Mouse (Mus musculus) liver, embryonic 13.5 days (tissue): Measurements from ENCODE around the gene Ccdc7a. TPM values are rescaled to one million over a fixed set of nuclear protein-coding genes. Genes with fewer than 3 reads are reported as not detected.
"Not testable (repeated sequence)": the region's sequence is repeated elsewhere in the genome, so short reads cannot be mapped to it uniquely, and the experiment has no call there.

ENCODE experiments used
- ATAC-seq: fragments of 200-750 bp; cut with Nextera tagmentation; 2 replicates; pipeline ENCODE4 v1.8.0; 2017; ENCODE audit warnings: low read depth, mild to moderate bottlenecking, moderate number of reproducible peaks, moderate library complexity
- DNase-seq: peaks from one replicate; pipeline ENCODE4 v3.0.0; 2022
- H3K27ac ChIP-seq: fragments of 300-500 bp; sonication (generic); 2 replicates; pipeline ENCODE4 v1.5.1; 2015; ENCODE audit warnings: moderate library complexity, mild to moderate bottlenecking, inconsistent platforms
- H3K27me3 ChIP-seq: fragments of 300-500 bp; sonication (generic); 2 replicates; pipeline ENCODE4 v1.6.1; 2015; ENCODE audit warnings: mild to moderate bottlenecking, inconsistent platforms
- H3K36me3 ChIP-seq: fragments of 300-500 bp; sonication (generic); 2 replicates; pipeline ENCODE4 v1.6.1; 2015; ENCODE audit warnings: mild to moderate bottlenecking, inconsistent platforms
- H3K4me1 ChIP-seq: fragments of 300-500 bp; sonication (generic); replicated peaks from 2 replicates; pipeline ENCODE4 v1.6.1; 2015; ENCODE audit warnings: inconsistent platforms
- H3K4me2 ChIP-seq: fragments of 300-500 bp; sonication (generic); 2 replicates; pipeline ENCODE4 v1.6.1; 2015; ENCODE audit warnings: inconsistent platforms, mild to moderate bottlenecking, moderate library complexity
- H3K4me3 ChIP-seq: fragments of 300-500 bp; sonication (generic); replicated peaks from 2 replicates; pipeline ENCODE4 v1.5.1; 2015; ENCODE audit warnings: mild to moderate bottlenecking, inconsistent platforms
- H3K9ac ChIP-seq: fragments of 300-500 bp; sonication (generic); 2 replicates; pipeline ENCODE4 v1.6.1; 2015; ENCODE audit warnings: mild to moderate bottlenecking, inconsistent platforms
- H3K9me3 ChIP-seq: fragments of 300-500 bp; sonication (generic); replicated peaks from 2 replicates; pipeline ENCODE4 v1.6.1; 2016; ENCODE audit warnings: inconsistent platforms
- WGBS: fragments of 180-500 bp; shearing (Covaris S2); methylation state at CpG from one replicate; pipeline ENCODE4 v1.1.7; 2015; ENCODE audit not compliant: insufficient replicate concordance; 5-methylcytosine and 5-hydroxymethylcytosine counted together
- polyA plus RNA-seq: library from polyadenylated mRNA; unstranded; fragments of >200 nt; fragmentation: Nextera tagmentation; extraction: Ambion mirVana; gene quantifications from 2 replicates; pipeline ENCODE4 v1.2.1, GENCODE M21; 2015

Ccdc7a gene
- polyA plus RNA-seq: not detected in 2 replicates

DNA sequence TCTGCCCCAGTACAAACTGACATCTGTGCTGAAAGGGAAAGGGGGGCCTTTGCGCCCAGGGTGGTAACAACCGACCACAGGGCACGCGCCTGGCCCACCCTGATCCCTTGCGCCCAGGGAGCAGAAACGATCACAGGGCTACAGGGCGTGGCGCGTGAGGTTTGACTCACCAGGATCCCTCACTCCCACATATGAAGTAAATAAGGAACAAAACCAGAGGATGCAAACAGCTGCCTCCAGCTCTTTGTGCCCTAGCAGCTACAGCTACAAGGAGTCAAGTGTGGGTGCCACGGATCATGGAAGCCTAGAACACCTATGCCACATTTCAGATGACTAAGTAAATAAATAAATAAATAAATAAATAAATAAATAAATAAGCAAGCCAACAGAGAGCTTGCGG, at the start of gene Ccdc7a:
TSS of gene Ccdc7a (minus strand) at position 101 of the 400 bp plus-strand sequence.
- H3K4me1 ChIP-seq, H3K4me2 ChIP-seq, H3K27ac ChIP-seq, H3K4me3 ChIP-seq, H3K27me3 ChIP-seq, H3K36me3 ChIP-seq, DNase-seq, ATAC-seq, H3K9me3 ChIP-seq, H3K9ac ChIP-seq: not testable (repeated sequence)
- 59% methylated on average over 2 of the region's 11 CpGs for WGBS

DNA sequence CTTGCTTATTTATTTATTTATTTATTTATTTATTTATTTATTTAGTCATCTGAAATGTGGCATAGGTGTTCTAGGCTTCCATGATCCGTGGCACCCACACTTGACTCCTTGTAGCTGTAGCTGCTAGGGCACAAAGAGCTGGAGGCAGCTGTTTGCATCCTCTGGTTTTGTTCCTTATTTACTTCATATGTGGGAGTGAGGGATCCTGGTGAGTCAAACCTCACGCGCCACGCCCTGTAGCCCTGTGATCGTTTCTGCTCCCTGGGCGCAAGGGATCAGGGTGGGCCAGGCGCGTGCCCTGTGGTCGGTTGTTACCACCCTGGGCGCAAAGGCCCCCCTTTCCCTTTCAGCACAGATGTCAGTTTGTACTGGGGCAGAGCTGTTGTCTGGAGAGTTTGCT, 1.5 kb upstream of the Ccdc7a start, which contains the start of gene Ccdc7b:
TSS of gene Ccdc7b (plus strand) at position 301 of the 400 bp plus-strand sequence.
- H3K27me3 ChIP-seq, H3K9me3 ChIP-seq, H3K4me2 ChIP-seq, H3K4me3 ChIP-seq, H3K9ac ChIP-seq, ATAC-seq, H3K27ac ChIP-seq, H3K36me3 ChIP-seq, H3K4me1 ChIP-seq, DNase-seq: not testable (repeated sequence)
- WGBS: 60% methylated on average over 1 of the region's 10 CpGs

- DNase-seq (no peak), ATAC-seq (no peak)
- 66% methylated on average over 1 of the region's 1 CpGs for WGBS
- Histone ChIP-seq H3K36me3 (no peaks in the 10 kb centered on the region), H3K9ac (no peak overlapping the region), H3K27ac (no peak overlapping the region), H3K4me3 (no peak overlapping the region), H3K4me2 (no peak overlapping the region), H3K27me3 (no peaks in the 10 kb centered on the region), H3K4me1 (no peaks in the 10 kb centered on the region), H3K9me3 (no peaks in the 10 kb centered on the region)
Observed at GRCm38 (mm10) chr8:128991389-128991788, 73.9 kb downstream of the Ccdc7a start.

DNA sequence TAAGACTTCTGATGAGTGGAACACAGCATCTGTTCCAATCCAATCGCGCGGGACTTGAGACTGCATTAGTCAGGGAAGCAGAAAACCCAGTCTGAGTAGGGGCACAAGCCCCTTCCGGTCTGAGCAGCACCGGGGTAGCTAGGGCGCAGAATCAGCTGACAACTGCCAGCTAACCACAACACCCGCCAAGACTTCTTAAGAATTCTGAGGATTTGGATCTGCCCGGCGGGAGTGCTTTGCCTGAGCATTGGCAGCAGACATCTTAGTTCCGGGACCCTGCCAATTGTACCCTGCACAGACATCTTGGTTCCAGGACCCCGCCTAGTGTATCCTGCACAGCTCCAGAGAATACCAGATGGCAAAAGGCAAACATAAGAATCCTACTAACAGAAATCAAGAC, 116.4 kb downstream of the Ccdc7a start:
- H3K9me3 ChIP-seq, DNase-seq, H3K27ac ChIP-seq, H3K4me2 ChIP-seq, H3K36me3 ChIP-seq, ATAC-seq, H3K9ac ChIP-seq, H3K4me3 ChIP-seq, H3K27me3 ChIP-seq, H3K4me1 ChIP-seq: not testable (repeated sequence)
- WGBS: 66% methylated on average over 11 of the region's 11 CpGs

GRCm38 (mm10) chr8:128941022-128941641, 124.2 kb downstream of the Ccdc7a start:
- ATAC-seq: not testable (repeated sequence)
- peak; percentile 4 for DNase-seq

GRCm38 (mm10) chr8:128933446-128933845, 131.9 kb downstream of the Ccdc7a start:
- no peak for ATAC-seq
- H3K4me2 ChIP-seq: no peak overlapping the region
- WGBS: 38% methylated on average over 4 of the region's 4 CpGs
- H3K36me3 ChIP-seq: no peaks in the 10 kb centered on the region
- H3K9me3 ChIP-seq: no peaks in the 10 kb centered on the region
- no peak overlapping the region for H3K27ac ChIP-seq
- H3K4me3 ChIP-seq: no peak overlapping the region
- no peaks in the 10 kb centered on the region for H3K4me1 ChIP-seq
- H3K27me3 ChIP-seq: no peaks in the 10 kb centered on the region
- H3K9ac ChIP-seq: no peak overlapping the region
- no peak for DNase-seq

More at GRCm38 (mm10) chr8:128941022-128941641, 124.2 kb downstream of the Ccdc7a start:
- not testable (repeated sequence) for H3K4me1 ChIP-seq, H3K9me3 ChIP-seq, H3K4me3 ChIP-seq, H3K27ac ChIP-seq, H3K4me2 ChIP-seq, H3K9ac ChIP-seq, H3K27me3 ChIP-seq, H3K36me3 ChIP-seq
- 2% methylated on average over 6 of the region's 6 CpGs for WGBS

DNA sequence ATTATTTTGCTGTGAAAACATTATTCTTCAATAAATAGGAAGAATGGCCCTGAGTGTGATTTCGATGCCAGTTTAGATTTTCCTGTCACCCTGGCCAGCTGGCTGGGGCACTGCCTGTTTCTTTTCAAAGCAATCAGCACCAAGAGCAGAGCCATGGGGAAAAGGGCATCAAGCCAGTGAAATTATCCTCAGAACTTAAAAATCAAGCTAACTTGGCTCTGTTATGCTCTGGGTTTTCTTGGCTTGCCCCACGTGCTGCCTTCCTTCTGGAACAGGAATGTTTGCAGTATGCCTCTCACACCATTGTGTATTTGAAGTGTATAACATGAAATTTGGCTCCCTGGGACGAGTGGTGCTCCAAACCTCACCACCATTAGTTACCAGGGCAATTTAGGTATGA, 182.6 kb downstream of the Ccdc7a start:
- Histone ChIP-seq H3K9ac (no peak overlapping the region), H3K9me3 (no peaks in the 10 kb centered on the region), H3K27me3 (no peaks in the 10 kb centered on the region), H3K4me1 (no peaks in the 10 kb centered on the region), H3K36me3 (no peaks in the 10 kb centered on the region), H3K4me3 (no peak overlapping the region), H3K4me2 (no peak overlapping the region), H3K27ac (no peak overlapping the region)
- DNase-seq: no peak
- ATAC-seq: no peak
- WGBS: 35% methylated on average over 3 of the region's 3 CpGs

DNA sequence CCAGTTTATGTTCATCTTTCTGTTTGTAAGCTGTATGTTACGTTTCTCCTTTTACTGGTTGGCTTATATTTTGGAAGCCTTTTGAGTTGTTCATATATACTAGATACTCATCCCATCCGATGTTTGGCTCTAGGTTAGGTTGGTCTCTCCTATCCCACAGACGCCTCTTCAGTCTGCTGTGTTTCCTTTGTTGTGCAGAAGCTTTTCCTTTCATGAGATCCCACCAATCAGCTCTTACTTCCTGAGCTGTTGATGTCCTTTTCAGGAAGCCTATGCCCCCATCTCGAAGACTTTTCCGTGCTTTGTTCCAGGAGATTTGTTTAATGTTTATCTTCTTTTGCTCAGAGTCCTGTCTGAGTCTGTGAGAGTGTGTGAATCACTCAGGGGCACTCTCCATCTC, 221.6 kb downstream of the Ccdc7a start:
- no peaks in the 10 kb centered on the region for H3K9me3 ChIP-seq
- 23% methylated on average over 5 of the region's 5 CpGs for WGBS
- no peaks in the 10 kb centered on the region for H3K4me1 ChIP-seq
- H3K27me3 ChIP-seq: no peaks in the 10 kb centered on the region
- no peaks in the 10 kb centered on the region for H3K36me3 ChIP-seq
- ATAC-seq: no peak
- H3K4me2 ChIP-seq: no peak overlapping the region
- no peak overlapping the region for H3K4me3 ChIP-seq
- no peak overlapping the region for H3K27ac ChIP-seq
- no peak for DNase-seq
- H3K9ac ChIP-seq: no peak overlapping the region

- H3K4me2 ChIP-seq: no peak overlapping the region
- H3K4me3 ChIP-seq: no peak overlapping the region
- H3K4me1 ChIP-seq: no peaks in the 10 kb centered on the region
- H3K9ac ChIP-seq: no peak overlapping the region
- no peak for ATAC-seq
- no peaks in the 10 kb centered on the region for H3K36me3 ChIP-seq
- WGBS: 52% methylated on average over 4 of the region's 4 CpGs
- H3K27me3 ChIP-seq: no peaks in the 10 kb centered on the region
- H3K9me3 ChIP-seq: no peaks in the 10 kb centered on the region
- H3K27ac ChIP-seq: no peak overlapping the region
- no peak for DNase-seq
Observed at GRCm38 (mm10) chr8:128812521-128812920, 252.8 kb downstream of the Ccdc7a start.

- H3K4me2 ChIP-seq: no peak within 1 kb of the TSS
- no peaks in the 10 kb centered on the region for H3K27me3 ChIP-seq
- H3K9me3 ChIP-seq: no peaks in the 10 kb centered on the region
- H3K9ac ChIP-seq: no peak within 1 kb of the TSS
- H3K36me3 ChIP-seq: no peaks in the 10 kb centered on the region
- H3K4me3 ChIP-seq: no peak within 1 kb of the TSS
- H3K27ac ChIP-seq: no peak within 1 kb of the TSS
- no peaks in the 10 kb centered on the region for H3K4me1 ChIP-seq
- ATAC-seq: no peak
- no peak for DNase-seq
- 52% methylated on average over 1 of the region's 1 CpGs for WGBS
Observed at GRCm38 (mm10) chr8:128798594-128798993, 266.7 kb downstream of the Ccdc7a start, which contains the start of gene Gm3952. Gene Gm3952, minus strand, starts transcription at chr8:128798694.

DNA sequence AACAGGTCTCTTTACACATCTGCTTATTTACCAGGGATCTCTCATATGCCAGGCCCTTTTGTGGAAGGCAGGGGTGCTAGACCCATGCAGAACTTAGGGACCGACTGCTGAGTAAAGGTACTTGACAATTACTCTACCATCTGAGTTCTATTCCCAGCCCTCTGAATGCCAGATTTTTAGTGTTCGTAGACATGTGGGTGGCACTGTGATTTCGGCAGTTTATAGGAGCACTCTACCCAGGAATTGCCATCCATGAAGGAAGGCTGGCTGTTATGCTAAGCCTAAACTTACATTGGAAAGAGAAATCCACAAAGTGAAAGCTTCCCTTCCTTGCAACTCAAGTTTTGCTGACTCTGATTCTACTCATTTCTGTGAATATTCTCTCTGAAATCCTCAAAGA, 329.6 kb downstream of the Ccdc7a start:
- no peak overlapping the region for H3K4me3 ChIP-seq
- H3K4me1 ChIP-seq: no peaks in the 10 kb centered on the region
- H3K9ac ChIP-seq: no peak overlapping the region
- H3K36me3 ChIP-seq: peaks cover 53% of the 10 kb centered on the region
- no peaks in the 10 kb centered on the region for H3K27me3 ChIP-seq
- H3K27ac ChIP-seq: no peak overlapping the region
- no peaks in the 10 kb centered on the region for H3K9me3 ChIP-seq
- 83% methylated on average over 3 of the region's 3 CpGs for WGBS
- ATAC-seq (no peak), DNase-seq (no peak)
- H3K4me2 ChIP-seq: no peak overlapping the region

DNA sequence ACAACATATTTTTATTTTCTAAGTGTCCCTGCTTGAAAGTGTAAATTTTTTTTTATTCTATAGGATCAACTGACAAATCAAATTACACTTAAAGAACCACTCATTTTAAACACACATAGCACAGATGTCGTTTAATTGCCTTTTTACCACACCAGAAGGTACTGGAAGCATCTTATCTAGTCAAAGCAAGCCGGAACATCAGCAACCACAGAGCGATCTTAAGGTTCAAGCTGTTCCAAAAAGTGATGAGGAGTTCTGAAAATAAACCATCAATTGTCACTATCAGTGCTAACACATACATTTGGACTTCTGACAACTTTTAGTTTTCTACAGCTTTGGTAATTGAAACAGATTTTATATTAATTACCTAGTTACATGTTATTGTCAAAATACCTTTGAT, 331.2 kb downstream of the Ccdc7a start:
- Histone ChIP-seq H3K4me3 (no peak overlapping the region), H3K27ac (no peak overlapping the region), H3K9ac (no peak overlapping the region), H3K4me1 (no peaks in the 10 kb centered on the region), H3K36me3 (peaks cover 60% of the 10 kb centered on the region), H3K4me2 (no peak overlapping the region), H3K9me3 (no peaks in the 10 kb centered on the region), H3K27me3 (no peaks in the 10 kb centered on the region)
- DNase-seq: no peak
- WGBS: 57% methylated on average over 3 of the region's 3 CpGs
- no peak for ATAC-seq
